Mouse (Mus musculus) CH12.LX (cell line): Measurements from ENCODE around the gene Pole2. TPM values are rescaled to one million over a fixed set of nuclear protein-coding genes. Genes with fewer than 3 reads are reported as not detected.

ENCODE experiments used
- DNase-seq: peaks from one replicate; pipeline ENCODE4 v3.0.0-alpha.2; 2013; ENCODE audit errors: extremely low read depth
- H3K27ac ChIP-seq: 2 replicates; pipeline ENCODE4 v1.5.1; 2012; ENCODE audit warnings: low read depth, mild to moderate bottlenecking, control low read depth, moderate library complexity; ENCODE audit not compliant: insufficient read depth
- H3K27me3 ChIP-seq: replicated peaks from 2 replicates; pipeline ENCODE3; 2012; ENCODE audit warnings: inconsistent platforms
- H3K36me3 ChIP-seq, 2 experiments: replicated peaks in 1 of 2; 2 replicates each; pipeline versions ENCODE3 to v1.6.1; 2012; ENCODE audit warnings: inconsistent platforms in 1 of 2, low read length in 1 of 2, mild to moderate bottlenecking in 1 of 2, mixed read lengths in 1 of 2, moderate library complexity in 1 of 2; ENCODE audit not compliant: control insufficient read depth in 1 of 2, insufficient read depth in 1 of 2
- H3K4me1 ChIP-seq, 2 experiments: 2 replicates each; pipeline ENCODE4 v1.6.1; 2012; ENCODE audit warnings: inconsistent platforms in 1 of 2, moderate library complexity in 1 of 2; ENCODE audit not compliant: insufficient read depth in 2 of 2, control insufficient read depth in 1 of 2
- H3K4me2 ChIP-seq: 2 replicates; pipeline ENCODE4 v1.6.1; 2012; ENCODE audit warnings: low read depth, mild to moderate bottlenecking, control low read depth; ENCODE audit not compliant: poor library complexity, insufficient read depth, severe bottlenecking
- H3K4me3 ChIP-seq, 3 experiments: fragments of 150-350 bp in 1 of 3; sonication (generic) in 1 of 3; replicated peaks in 1 of 3; 2 replicates each; pipeline versions ENCODE3 to v1.5.1; 2011 to 2012; ENCODE audit warnings: low read depth in 2 of 3, low read length in 2 of 3, mild to moderate bottlenecking in 2 of 3, moderate library complexity in 2 of 3, control low read depth in 1 of 3, improper control_type of control experiment in 1 of 3, inconsistent platforms in 1 of 3, mixed read lengths in 1 of 3; ENCODE audit not compliant: poor library complexity in 1 of 3
- H3K79me2 ChIP-seq: replicated peaks from 2 replicates; pipeline ENCODE4 v1.6.1; 2012; ENCODE audit warnings: mild to moderate bottlenecking, moderate library complexity; ENCODE audit not compliant: control insufficient read depth, poor library complexity, insufficient read depth, severe bottlenecking; ENCODE audit errors: extremely low read depth
- H3K9ac ChIP-seq: 2 replicates; pipeline ENCODE4 v1.6.1; 2012; ENCODE audit warnings: low read depth, mild to moderate bottlenecking, control low read depth, moderate library complexity; ENCODE audit not compliant: insufficient read depth
- H3K9me3 ChIP-seq: replicated peaks from 2 replicates; pipeline ENCODE3; 2012; ENCODE audit warnings: low read length, inconsistent platforms, mixed read lengths
- BHLHE40 ChIP-seq: IDR thresholded peaks from 2 replicates; pipeline ENCODE4 v1.6.1; 2011; ENCODE audit warnings: mild to moderate bottlenecking, low read depth, low read length, improper control_type of control experiment
- CHD1 ChIP-seq: IDR thresholded peaks from 2 replicates; pipeline ENCODE4 v1.6.1; 2012; ENCODE audit warnings: low read depth, low read length, improper control_type of control experiment, inconsistent platforms
- CTCF ChIP-seq, 2 experiments: IDR thresholded peaks in 1 of 2; conservative IDR thresholded peaks in 1 of 2; 2 replicates each; pipeline ENCODE4 v1.5.1; 2011 to 2012; ENCODE audit warnings: low read depth in 2 of 2, low read length in 2 of 2, improper control_type of control experiment in 1 of 2, inconsistent platforms in 1 of 2, mild to moderate bottlenecking in 1 of 2, moderate library complexity in 1 of 2
- E2F4 ChIP-seq: IDR thresholded peaks from 2 replicates; pipeline ENCODE4 v1.6.1; 2011; ENCODE audit warnings: low read depth, low read length, improper control_type of control experiment; ENCODE audit not compliant: insufficient replicate concordance
- ELF1 ChIP-seq: IDR thresholded peaks from 2 replicates; pipeline ENCODE4 v1.6.1; 2014; ENCODE audit warnings: low read depth, mild to moderate bottlenecking, inconsistent platforms, low read length, improper control_type of control experiment
- EP300 ChIP-seq: IDR thresholded peaks from 2 replicates; pipeline ENCODE4 v1.6.1; 2011; ENCODE audit warnings: low read length, improper control_type of control experiment
- ETS1 ChIP-seq: conservative IDR thresholded peaks from 2 replicates; pipeline ENCODE4 v1.6.1; 2012; ENCODE audit warnings: low read depth, mild to moderate bottlenecking, inconsistent platforms, low read length, improper control_type of control experiment, moderate library complexity
- GABPA ChIP-seq: IDR thresholded peaks from 2 replicates; pipeline ENCODE4 v1.6.1; 2012; ENCODE audit warnings: low read depth, low read length, improper control_type of control experiment, inconsistent platforms; ENCODE audit not compliant: insufficient replicate concordance
- IRF4 ChIP-seq: IDR thresholded peaks from 2 replicates; pipeline ENCODE4 v1.6.1; 2014; ENCODE audit warnings: low read depth, mild to moderate bottlenecking, inconsistent platforms, low read length, improper control_type of control experiment
- KAT2A ChIP-seq: IDR thresholded peaks from 2 replicates; pipeline ENCODE4 v1.6.1; 2012; ENCODE audit warnings: low read length, improper control_type of control experiment, inconsistent platforms; ENCODE audit not compliant: insufficient replicate concordance
- MAFK ChIP-seq: IDR thresholded peaks from 2 replicates; pipeline ENCODE4 v1.6.1; 2011; ENCODE audit warnings: low read length, improper control_type of control experiment; ENCODE audit not compliant: insufficient replicate concordance
- MEF2A ChIP-seq: IDR thresholded peaks from 2 replicates; pipeline ENCODE4 v1.6.1; 2014; ENCODE audit warnings: low read depth, mild to moderate bottlenecking, inconsistent platforms, low read length, improper control_type of control experiment, borderline replicate concordance
- MXI1 ChIP-seq: IDR thresholded peaks from 2 replicates; pipeline ENCODE4 v1.6.1; 2011; ENCODE audit warnings: mild to moderate bottlenecking, low read depth, low read length, improper control_type of control experiment
- MYC ChIP-seq: IDR thresholded peaks from 2 replicates; pipeline ENCODE4 v1.6.1; 2011; ENCODE audit warnings: low read depth, mild to moderate bottlenecking, improper control_type of control experiment, low read length
- NRF1 ChIP-seq: IDR thresholded peaks from 2 replicates; pipeline ENCODE4 v1.6.1; 2014; ENCODE audit warnings: low read depth, mild to moderate bottlenecking, inconsistent platforms, low read length, improper control_type of control experiment, moderate library complexity
- PAX5 ChIP-seq: IDR thresholded peaks from 2 replicates; pipeline ENCODE4 v1.6.1; 2012; ENCODE audit warnings: low read length, inconsistent platforms, mixed read lengths
- POLR2A ChIP-seq: IDR thresholded peaks from 2 replicates; pipeline ENCODE4 v1.6.1; 2011; ENCODE audit warnings: low read depth, mild to moderate bottlenecking, improper control_type of control experiment, low read length
- POLR2AphosphoS2 ChIP-seq: IDR thresholded peaks from 2 replicates; pipeline ENCODE4 v1.6.1; 2011; ENCODE audit warnings: low read depth, low read length, improper control_type of control experiment
- RAD21 ChIP-seq: IDR thresholded peaks from 2 replicates; pipeline ENCODE4 v1.6.1; 2011; ENCODE audit warnings: low read depth, mild to moderate bottlenecking, low read length, improper control_type of control experiment, moderate library complexity
- RCOR1 ChIP-seq: conservative IDR thresholded peaks from 2 replicates; pipeline ENCODE4 v1.6.1; 2012; ENCODE audit warnings: low read depth, mild to moderate bottlenecking, inconsistent platforms, low read length, improper control_type of control experiment
- UBTF ChIP-seq: IDR thresholded peaks from 2 replicates; pipeline ENCODE4 v1.6.1; 2012; ENCODE audit warnings: low read depth, mild to moderate bottlenecking, inconsistent platforms, low read length, improper control_type of control experiment, moderate library complexity
- USF1 ChIP-seq: IDR thresholded peaks from 2 replicates; pipeline ENCODE4 v1.6.1; 2014; ENCODE audit warnings: low read depth, mild to moderate bottlenecking, inconsistent platforms, low read length, improper control_type of control experiment
- USF2 ChIP-seq: conservative IDR thresholded peaks from 2 replicates; pipeline ENCODE4 v1.6.1; 2011; ENCODE audit warnings: low read depth, low read length, improper control_type of control experiment
- ZC3H11A ChIP-seq: IDR thresholded peaks from 2 replicates; pipeline ENCODE4 v1.6.1; 2012; ENCODE audit warnings: low read depth, mild to moderate bottlenecking, inconsistent platforms, low read length, improper control_type of control experiment
- ZMIZ1 ChIP-seq: IDR thresholded peaks from 2 replicates; pipeline ENCODE4 v1.6.1; 2012; ENCODE audit warnings: low read depth, mild to moderate bottlenecking, inconsistent platforms, low read length, improper control_type of control experiment
- dilution Hi-C: fragments of 300-500 bp; cut with MboI; formaldehyde crosslinking; loops from 2 replicates; pipeline ENCODE4 v1.14.3; 2020; ENCODE audit warnings: low sequenced_read_pairs; ENCODE audit not compliant: extremely low pct_unique_long_range_greater_than_20kb, extremely low pct_ligation_motif_present
- in situ Hi-C: fragments of 300-500 bp; cut with MboI; formaldehyde crosslinking; loops from 3 replicates; pipeline ENCODE4 v1.14.3; 2019; ENCODE audit warnings: low sequenced_read_pairs, low pct_ligation_motif_present, low pct_unique_long_range_greater_than_20kb, mixed read lengths
- polyA plus RNA-seq: library from polyadenylated mRNA; unstranded; fragments of >175 nt; gene quantifications from 2 replicates; pipeline ENCODE4 v1.2.1, GENCODE M21; 2012; ENCODE audit warnings: low read depth; ENCODE audit not compliant: insufficient read length
- total RNA-seq, 2 experiments: library from RNA; depleted of rRNA; stranded (reverse); fragments of 300-350 nt in 1 of 2; fragments of >200 nt in 1 of 2; gene quantifications; 2 replicates each; pipeline ENCODE4 v1.2.3; 2012 to 2014

Pole2 gene
- total and polyA plus RNA-seq, 3 experiments = 32.6 to 143 (median 37.1) TPM

DNA sequence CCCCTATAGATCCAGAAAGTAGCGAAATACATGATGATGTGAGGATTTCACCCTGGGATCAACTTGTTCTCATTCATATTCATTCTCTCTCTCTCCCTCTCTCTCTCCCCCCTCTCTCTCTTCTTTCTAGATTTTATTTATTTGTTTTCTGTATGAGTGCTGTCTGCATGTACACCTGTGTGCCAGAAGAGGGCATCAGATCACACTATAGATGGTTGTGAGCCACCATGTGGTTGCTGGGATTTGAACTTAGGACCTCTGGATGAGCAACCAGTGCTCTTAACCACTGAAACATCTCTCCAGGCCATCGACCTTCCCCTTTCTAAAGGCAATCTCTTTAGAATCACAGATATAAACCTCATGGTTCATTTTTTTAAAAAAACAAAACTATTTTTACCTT lies 19.5 kb downstream of the Pole2 start:
- dilution Hi-C loops = no loop called here
- Histone ChIP-seq H3K9me3 (no peaks in the 10 kb centered on the region), H3K27me3 (no peaks in the 10 kb centered on the region), H3K9ac (no peak overlapping the region), H3K4me2 (no peak overlapping the region), H3K36me3 (peaks cover 26 to 65% of the 10 kb centered on the region in 2 experiments)
- peak in 1 of 2 experiments; percentile 52; a peak in 2 of 4 replicates for TF ChIP-seq CTCF (conservative IDR thresholded peaks at IDR 0.05 in 1 of 2, IDR thresholded peaks at IDR 0.05 in 1 of 2; ENCODE audit: low read depth in 2 of 2, low read length in 2 of 2)
- no peak for TF ChIP-seq MAFK
- 0 out of 2 replicates have a peak, but pooled peaks have one; percentile 40 for TF ChIP-seq MYC
- TF ChIP-seq RAD21 = peak; percentile 17
- TF ChIP-seq, all 38 proteins: peak for 3
- Histone ChIP-seq H3K4me3 (no peak overlapping the region), H3K4me1 (peaks cover 2 to 39% of the 10 kb centered on the region in 2 experiments; a peak in 3 of 4 replicates), H3K27ac (no peak overlapping the region), H3K79me2 (no peaks in the 10 kb centered on the region)
- DNase-seq = no peak
- in situ Hi-C loops = loop anchor here (25.0 kb wide), 2 partner anchors 379 to 479 kb away; partner anchors contain the start of genes Sos2 and Vcpkmt

DNA sequence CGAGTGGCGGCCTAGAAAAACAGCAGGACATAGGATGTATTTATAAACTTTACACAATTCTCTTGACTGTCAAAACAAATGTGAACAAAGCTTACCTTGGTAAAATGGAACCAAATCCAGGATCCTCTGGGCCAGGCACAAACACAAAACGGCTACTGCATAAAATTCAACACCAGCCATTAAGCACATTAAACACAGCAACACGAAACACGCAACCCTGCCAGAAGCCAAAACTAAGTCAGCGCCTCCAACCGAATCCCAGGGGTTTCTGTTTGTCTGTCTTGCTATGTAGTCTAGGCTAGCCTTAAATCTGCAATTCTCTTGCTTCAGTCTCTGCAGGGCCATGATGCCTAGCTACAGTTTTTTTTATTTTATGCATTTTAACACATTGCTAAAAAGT lies 20.1 kb downstream of the Pole2 start:
- H3K4me3 ChIP-seq = no peak overlapping the region
- H3K27me3 ChIP-seq = no peaks in the 10 kb centered on the region
- no peak overlapping the region for H3K27ac ChIP-seq
- in situ Hi-C loops = loop anchor here (25.0 kb wide), 2 partner anchors 379 to 479 kb away; partner anchors contain the start of genes Sos2 and Vcpkmt
- no peaks in the 10 kb centered on the region for H3K79me2 ChIP-seq
- no peak overlapping the region for H3K4me2 ChIP-seq
- TF ChIP-seq ZMIZ1 = no peak
- TF ChIP-seq IRF4 = no peak
- no peak for TF ChIP-seq EP300
- no peak for TF ChIP-seq E2F4
- TF ChIP-seq ELF1 = no peak
- TF ChIP-seq, all 38 proteins: peak for 0
- Histone ChIP-seq H3K4me1 (peaks cover 2 to 34% of the 10 kb centered on the region in 2 experiments; a peak in 3 of 4 replicates), H3K9ac (no peak overlapping the region), H3K36me3 (peaks cover 28 to 69% of the 10 kb centered on the region in 2 experiments), H3K9me3 (no peaks in the 10 kb centered on the region)
- dilution Hi-C loops = no loop called here
- no peak for DNase-seq

DNA sequence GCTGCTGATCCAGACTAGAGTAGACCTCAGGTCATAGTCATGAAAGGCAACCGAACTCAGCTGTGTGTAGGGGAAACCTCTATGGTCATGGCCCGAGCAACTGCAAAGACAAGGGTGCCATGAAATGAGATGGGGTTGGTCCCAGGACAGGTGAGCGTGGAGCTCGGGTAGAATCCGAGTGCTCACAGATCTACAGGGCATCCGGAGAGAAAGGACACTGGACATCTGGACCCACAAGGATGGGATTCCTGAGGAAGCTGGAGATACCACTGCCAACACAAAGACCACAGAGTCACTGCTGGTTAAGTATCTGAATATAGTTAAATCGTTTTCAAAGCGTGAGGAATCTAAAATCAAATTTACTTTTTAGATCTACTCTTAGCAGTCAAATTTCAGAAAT lies 20.6 kb downstream of the Pole2 start:
- dilution Hi-C loops = no loop called here
- no peak for TF ChIP-seq MXI1
- TF ChIP-seq CHD1 = no peak
- TF ChIP-seq POLR2A = no peak
- TF ChIP-seq EP300 = no peak
- TF ChIP-seq NRF1 = no peak
- no peak for TF ChIP-seq USF2
- no peak for TF ChIP-seq CTCF (conservative IDR thresholded peaks at IDR 0.05 in 1 of 2, IDR thresholded peaks at IDR 0.05 in 1 of 2; ENCODE audit: low read depth in 2 of 2, low read length in 2 of 2)
- TF ChIP-seq UBTF = no peak
- no peak for TF ChIP-seq ETS1
- TF ChIP-seq MYC = no peak
- no peak for TF ChIP-seq BHLHE40
- no peak for TF ChIP-seq MEF2A
- TF ChIP-seq KAT2A = no peak
- TF ChIP-seq PAX5 = no peak
- no peak for TF ChIP-seq ZC3H11A
- no peak for TF ChIP-seq GABPA
- TF ChIP-seq ELF1 = no peak
- no peak for TF ChIP-seq USF1
- no peak for TF ChIP-seq POLR2AphosphoS2
- no peak for TF ChIP-seq RCOR1

More for the DNA sequence above, 20.6 kb downstream of the Pole2 start:
- DNase-seq = no peak
- Histone ChIP-seq H3K4me2 (no peak overlapping the region), H3K4me1 (peaks cover 2 to 31% of the 10 kb centered on the region in 2 experiments; a peak in 3 of 4 replicates), H3K27me3 (no peaks in the 10 kb centered on the region), H3K4me3 (no peak overlapping the region), H3K9ac (no peak overlapping the region), H3K9me3 (no peaks in the 10 kb centered on the region), H3K36me3 (peaks cover 29 to 73% of the 10 kb centered on the region in 2 experiments), H3K79me2 (no peaks in the 10 kb centered on the region), H3K27ac (no peak overlapping the region)
- in situ Hi-C loops = loop anchor here (25.0 kb wide), 2 partner anchors 380 to 480 kb away; partner anchors contain the start of genes Sos2 and Vcpkmt
